Mouse (Mus musculus) heart, embryonic 13.5 days (tissue): Measurements from ENCODE around the gene Cytip. TPM values are rescaled to one million over a fixed set of nuclear protein-coding genes. Genes with fewer than 3 reads are reported as not detected.
"Not testable (repeated sequence)": the region's sequence is repeated elsewhere in the genome, so short reads cannot be mapped to it uniquely, and the experiment has no call there.

ENCODE experiments used
- ATAC-seq: fragments of 200-750 bp; cut with Nextera tagmentation; 2 replicates; pipeline ENCODE4 v1.8.0; 2017; ENCODE audit warnings: moderate TSS enrichment; ENCODE audit not compliant: insufficient number of reproducible peaks, low FRiP score, low TSS enrichment; ENCODE audit errors: extremely low read depth
- H3K27ac ChIP-seq: fragments of 300-500 bp; sonication (generic); replicated peaks from 2 replicates; pipeline ENCODE4 v1.5.1; 2015; ENCODE audit warnings: moderate library complexity, mild to moderate bottlenecking, inconsistent platforms
- H3K27me3 ChIP-seq: fragments of 300-500 bp; sonication (generic); replicated peaks from 2 replicates; pipeline ENCODE4 v1.6.1; 2015; ENCODE audit warnings: mild to moderate bottlenecking, inconsistent platforms
- H3K36me3 ChIP-seq: fragments of 300-500 bp; sonication (generic); 2 replicates; pipeline ENCODE4 v1.6.1; 2015; ENCODE audit warnings: mild to moderate bottlenecking, inconsistent platforms
- H3K4me1 ChIP-seq: fragments of 300-500 bp; sonication (generic); 2 replicates; pipeline ENCODE4 v1.6.1; 2015; ENCODE audit warnings: inconsistent platforms
- H3K4me2 ChIP-seq: fragments of 300-500 bp; sonication (generic); 2 replicates; pipeline ENCODE4 v1.6.1; 2015; ENCODE audit warnings: inconsistent platforms, mild to moderate bottlenecking, moderate library complexity
- H3K4me3 ChIP-seq: fragments of 300-500 bp; sonication (generic); 2 replicates; pipeline ENCODE4 v1.5.1; 2015; ENCODE audit warnings: moderate library complexity, mild to moderate bottlenecking, inconsistent platforms
- H3K9ac ChIP-seq: fragments of 300-500 bp; sonication (generic); 2 replicates; pipeline ENCODE4 v1.6.1; 2015; ENCODE audit warnings: inconsistent platforms, mild to moderate bottlenecking, moderate library complexity
- H3K9me3 ChIP-seq: fragments of 300-500 bp; sonication (generic); 2 replicates; pipeline ENCODE4 v1.6.1; 2016; ENCODE audit warnings: inconsistent platforms
- WGBS: fragments of 180-500 bp; shearing (Covaris S2); methylation state at CpG from one replicate; pipeline ENCODE4 v1.1.7; 2015; ENCODE audit warnings: mixed read lengths; 5-methylcytosine and 5-hydroxymethylcytosine counted together
- polyA plus RNA-seq: library from polyadenylated mRNA; unstranded; fragments of >200 nt; fragmentation: Nextera tagmentation; extraction: Ambion mirVana; gene quantifications from 2 replicates; pipeline ENCODE4 v1.2.1, GENCODE M21; 2015

Gene Cytip
- polyA plus RNA-seq, 1 experiment from 2014 or later: 1.1 TPM

DNA sequence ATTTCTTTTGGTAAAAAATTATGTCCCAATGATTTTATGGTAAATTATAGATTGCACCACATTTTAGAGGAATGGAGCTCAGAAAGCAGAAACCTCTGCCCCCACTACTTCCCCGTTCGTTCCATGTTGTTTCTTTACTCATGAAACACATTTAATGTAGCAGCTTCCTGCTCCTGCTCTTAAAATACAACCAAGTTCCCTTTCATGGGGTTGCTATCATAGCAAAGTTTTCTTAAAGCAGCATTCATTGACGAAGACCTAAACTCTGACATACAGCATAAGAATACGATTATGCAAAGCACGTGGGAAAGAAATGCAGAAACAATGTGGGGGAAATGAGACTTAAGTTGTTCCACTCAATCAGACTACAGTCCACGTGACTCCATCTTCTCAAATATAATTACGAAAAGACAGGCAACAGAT is 45.3 kb downstream of the Cytip start:
- ATAC-seq: no peak
- Histone ChIP-seq H3K9me3 (no peaks in the 10 kb centered on the region), H3K36me3 (no peaks in the 10 kb centered on the region), H3K9ac (no peak overlapping the region), H3K27me3 (no peaks in the 10 kb centered on the region), H3K4me2 (no peak overlapping the region), H3K4me1 (peaks cover 2% of the 10 kb centered on the region; the same call in 1 of the 2 replicates), H3K27ac (no peak overlapping the region), H3K4me3 (no peak overlapping the region)
- 80% methylated on average over 7 of the region's 7 CpGs for WGBS

- H3K4me1 ChIP-seq: no peaks in the 10 kb centered on the region
- ATAC-seq: no peak
- WGBS: 80% methylated on average over 5 of the region's 5 CpGs
Observed at GRCm38 (mm10) chr2:58146572-58146971, 48.8 kb downstream of the Cytip start.

DNA sequence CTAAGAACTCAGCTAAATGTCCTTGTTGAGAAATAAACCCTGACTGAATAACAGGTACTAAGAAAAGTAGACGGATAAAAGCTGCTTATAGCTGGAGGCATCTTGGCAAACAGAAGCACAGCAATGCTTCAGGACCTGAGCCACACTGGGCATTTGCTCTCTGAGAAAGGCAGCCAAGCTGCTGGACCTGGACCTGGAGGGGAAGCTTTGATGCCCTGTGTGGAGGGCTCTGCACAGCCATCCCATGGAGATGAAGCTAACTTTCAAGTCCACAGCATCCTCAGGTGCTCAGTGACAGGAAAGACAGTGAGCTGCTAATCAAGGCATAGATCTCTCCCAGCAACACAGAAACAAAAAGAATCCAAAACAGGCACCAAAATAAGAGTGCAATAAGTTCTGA is 54.8 kb downstream of the Cytip start:
- Histone ChIP-seq H3K27me3 (no peaks in the 10 kb centered on the region), H3K9me3 (no peaks in the 10 kb centered on the region), H3K36me3 (no peaks in the 10 kb centered on the region), H3K9ac (no peak overlapping the region), H3K4me1 (no peaks in the 10 kb centered on the region), H3K4me2 (no peak overlapping the region), H3K4me3 (no peak overlapping the region), H3K27ac (no peak overlapping the region)
- no peak for ATAC-seq
- WGBS: 68% methylated on average over 1 of the region's 1 CpGs

More at GRCm38 (mm10) chr2:58146572-58146971, 48.8 kb downstream of the Cytip start:
- no peak overlapping the region for H3K4me3 ChIP-seq
- H3K27ac ChIP-seq: no peak overlapping the region
- H3K4me2 ChIP-seq: no peak overlapping the region
- H3K9ac ChIP-seq: no peak overlapping the region
- H3K27me3 ChIP-seq: no peaks in the 10 kb centered on the region
- no peaks in the 10 kb centered on the region for H3K36me3 ChIP-seq
- no peaks in the 10 kb centered on the region for H3K9me3 ChIP-seq

GRCm38 (mm10) chr2:58138611-58139010 is 56.7 kb downstream of the Cytip start:
- H3K4me1 ChIP-seq: no peaks in the 10 kb centered on the region
- no peaks in the 10 kb centered on the region for H3K36me3 ChIP-seq
- no peak overlapping the region for H3K4me2 ChIP-seq
- H3K27ac ChIP-seq: no peak overlapping the region
- no peaks in the 10 kb centered on the region for H3K9me3 ChIP-seq
- 73% methylated on average over 5 of the region's 5 CpGs for WGBS
- no peak overlapping the region for H3K9ac ChIP-seq
- H3K27me3 ChIP-seq: no peaks in the 10 kb centered on the region
- no peak overlapping the region for H3K4me3 ChIP-seq
- ATAC-seq: no peak

DNA sequence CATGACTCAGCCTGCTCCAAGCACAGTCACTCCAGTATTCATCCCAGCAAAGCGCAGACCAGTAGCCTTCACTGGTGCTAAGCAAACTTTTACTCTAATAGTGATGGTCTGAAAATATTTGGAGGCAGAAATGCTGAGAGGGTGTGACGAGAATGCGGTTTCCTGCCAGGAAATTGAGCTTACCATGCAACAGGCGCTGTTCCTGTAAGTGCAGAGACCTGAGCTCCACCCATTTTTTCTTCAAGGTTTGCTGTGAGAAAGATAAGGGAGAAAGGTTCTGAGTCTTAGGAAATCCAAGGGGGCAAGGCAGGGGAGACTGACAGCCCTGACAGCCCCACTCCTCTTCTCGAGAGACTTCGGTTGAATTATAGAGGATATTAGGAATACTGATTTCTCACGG is 57.7 kb downstream of the Cytip start:
- H3K27ac ChIP-seq: no peak overlapping the region
- ATAC-seq: no peak
- H3K4me1 ChIP-seq: no peaks in the 10 kb centered on the region
- no peak overlapping the region for H3K4me3 ChIP-seq
- no peak overlapping the region for H3K9ac ChIP-seq
- 69% methylated on average over 7 of the region's 7 CpGs for WGBS
- H3K36me3 ChIP-seq: no peaks in the 10 kb centered on the region
- no peaks in the 10 kb centered on the region for H3K9me3 ChIP-seq
- no peaks in the 10 kb centered on the region for H3K27me3 ChIP-seq
- H3K4me2 ChIP-seq: no peak overlapping the region

DNA sequence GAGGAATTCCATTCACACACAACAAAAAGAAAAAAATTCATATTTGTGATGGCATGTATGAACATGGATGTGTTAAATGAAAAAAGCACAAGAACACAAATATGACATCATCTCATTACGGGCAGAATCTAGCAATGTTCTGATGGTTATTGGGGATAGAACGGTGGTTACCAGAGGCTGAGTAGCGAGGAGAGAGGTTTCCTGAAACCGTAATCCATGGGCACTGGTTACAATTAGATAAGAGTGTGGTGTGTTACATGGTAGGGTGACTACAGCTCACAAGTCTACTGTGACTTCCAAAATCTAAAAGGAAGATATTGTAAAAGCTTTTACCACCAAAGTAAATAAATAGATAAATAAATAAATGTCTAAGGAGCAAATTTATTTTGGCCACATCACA is 58.8 kb downstream of the Cytip start:
- no peak overlapping the region for H3K9ac ChIP-seq
- H3K4me3 ChIP-seq: no peak overlapping the region
- 81% methylated on average over 4 of the region's 4 CpGs for WGBS
- no peaks in the 10 kb centered on the region for H3K27me3 ChIP-seq
- no peak for ATAC-seq
- H3K27ac ChIP-seq: no peak overlapping the region
- H3K4me1 ChIP-seq: no peaks in the 10 kb centered on the region
- no peak overlapping the region for H3K4me2 ChIP-seq
- no peaks in the 10 kb centered on the region for H3K9me3 ChIP-seq
- no peaks in the 10 kb centered on the region for H3K36me3 ChIP-seq

DNA sequence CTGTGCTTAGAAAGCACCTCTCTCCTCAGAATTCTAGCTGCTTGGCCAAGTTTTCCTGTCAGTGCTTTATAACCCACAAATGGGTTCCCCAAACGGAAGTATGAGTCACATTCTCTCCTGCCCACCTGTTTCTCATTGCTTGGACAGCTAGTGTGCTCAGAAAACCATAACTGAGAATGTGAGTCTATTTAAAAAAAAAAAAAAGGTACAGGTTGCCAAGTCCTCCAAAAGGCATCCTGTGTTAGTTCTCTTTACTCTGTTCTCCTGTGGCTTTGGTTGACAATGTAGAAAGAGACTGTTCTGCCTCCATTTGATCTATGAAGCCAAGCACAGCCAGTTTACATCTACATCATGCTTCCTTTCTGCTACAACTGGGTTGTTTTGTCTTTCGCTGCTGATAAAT is 60.3 kb downstream of the Cytip start:
- Histone ChIP-seq H3K9ac (no peak overlapping the region), H3K4me1 (no peaks in the 10 kb centered on the region), H3K27me3 (no peaks in the 10 kb centered on the region), H3K36me3 (no peaks in the 10 kb centered on the region), H3K4me3 (no peak overlapping the region), H3K9me3 (no peaks in the 10 kb centered on the region), H3K4me2 (no peak overlapping the region), H3K27ac (no peak overlapping the region)
- no peak for ATAC-seq
- WGBS: 67% methylated on average over 2 of the region's 2 CpGs

DNA sequence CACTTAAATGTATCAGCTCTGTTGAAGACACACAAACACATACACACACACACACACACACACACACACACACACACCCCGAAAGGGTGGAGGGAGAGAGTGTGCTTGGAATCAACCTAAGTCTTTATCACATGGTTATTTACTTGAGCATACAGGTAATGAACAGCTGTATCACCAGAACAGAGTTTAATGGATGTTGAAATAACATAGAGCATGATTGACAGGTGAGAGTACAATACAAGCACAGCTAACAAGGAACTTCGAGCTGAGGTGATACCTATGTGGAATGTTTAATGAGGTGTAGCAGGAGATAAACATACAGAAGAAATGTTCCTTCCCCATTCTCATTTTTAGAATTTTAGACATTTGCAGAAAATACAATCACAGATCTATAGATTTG is 62.7 kb downstream of the Cytip start:
- H3K4me3 ChIP-seq: no peak overlapping the region
- ATAC-seq: no peak
- H3K27me3 ChIP-seq: no peaks in the 10 kb centered on the region
- no peak overlapping the region for H3K9ac ChIP-seq
- no peaks in the 10 kb centered on the region for H3K4me1 ChIP-seq
- no peak overlapping the region for H3K27ac ChIP-seq
- WGBS: 61% methylated on average over 2 of the region's 2 CpGs
- H3K4me2 ChIP-seq: no peak overlapping the region
- H3K9me3 ChIP-seq: no peaks in the 10 kb centered on the region
- H3K36me3 ChIP-seq: no peaks in the 10 kb centered on the region

- no peaks in the 10 kb centered on the region for H3K36me3 ChIP-seq
- no peaks in the 10 kb centered on the region for H3K4me1 ChIP-seq
- H3K27ac ChIP-seq: no peak overlapping the region
- no peak overlapping the region for H3K9ac ChIP-seq
- H3K4me2 ChIP-seq: no peak overlapping the region
- no peak overlapping the region for H3K4me3 ChIP-seq
- H3K9me3 ChIP-seq: no peaks in the 10 kb centered on the region
- WGBS: 70% methylated on average over 5 of the region's 5 CpGs
- ATAC-seq: no peak
- H3K27me3 ChIP-seq: no peaks in the 10 kb centered on the region
Observed at GRCm38 (mm10) chr2:58129903-58130302, 65.4 kb downstream of the Cytip start.

DNA sequence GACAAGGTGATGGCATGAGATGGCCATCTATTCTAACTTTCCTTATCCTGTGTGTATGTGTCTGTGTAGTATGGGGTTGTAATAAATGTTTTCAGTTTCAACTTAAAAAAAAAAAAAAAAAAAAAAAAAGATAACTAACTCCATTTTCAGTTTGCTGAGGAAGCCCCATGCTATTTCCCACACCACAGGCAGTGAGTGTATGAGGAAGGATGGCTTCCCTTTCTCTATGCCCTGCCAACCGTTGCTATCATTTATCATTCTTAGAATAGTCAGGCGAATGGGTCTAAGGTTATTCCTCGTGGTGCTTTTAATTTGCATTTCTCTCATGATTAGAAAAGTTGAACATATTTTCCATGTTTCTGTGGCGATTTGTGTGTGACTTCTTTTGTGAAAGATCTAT is 84.2 kb downstream of the Cytip start:
- H3K9me3 ChIP-seq: no peaks in the 10 kb centered on the region
- no peak overlapping the region for H3K4me2 ChIP-seq
- no peak overlapping the region for H3K4me3 ChIP-seq
- H3K4me1 ChIP-seq: no peaks in the 10 kb centered on the region
- ATAC-seq: no peak
- no peak overlapping the region for H3K27ac ChIP-seq
- H3K36me3 ChIP-seq: no peaks in the 10 kb centered on the region
- no peak overlapping the region for H3K9ac ChIP-seq
- 65% methylated on average over 4 of the region's 4 CpGs for WGBS
- H3K27me3 ChIP-seq: no peaks in the 10 kb centered on the region

DNA sequence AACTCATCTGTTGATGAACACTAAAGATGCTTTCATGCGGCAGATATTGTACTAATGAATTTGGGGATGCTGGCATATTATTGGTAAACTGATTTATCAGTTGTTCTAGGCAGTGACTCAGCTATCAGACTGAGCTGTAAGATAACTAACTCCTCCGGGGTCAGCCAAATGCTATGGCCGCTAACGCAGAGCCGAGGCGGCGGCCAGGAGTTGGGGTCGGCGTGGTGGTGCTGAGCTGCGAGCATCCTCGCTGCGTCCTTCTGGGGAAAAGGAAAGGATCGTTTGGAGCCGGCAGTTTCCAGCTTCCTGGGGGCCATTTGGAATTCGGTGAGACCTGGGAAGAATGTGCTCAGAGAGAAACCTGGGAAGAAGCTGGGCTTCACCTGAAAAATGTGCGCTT is 87.4 kb downstream of the Cytip start:
- H3K4me2 ChIP-seq, H3K36me3 ChIP-seq, H3K9ac ChIP-seq, H3K4me3 ChIP-seq, H3K27me3 ChIP-seq, H3K27ac ChIP-seq, H3K9me3 ChIP-seq, H3K4me1 ChIP-seq, ATAC-seq: not testable (repeated sequence)
- WGBS: 70% methylated on average over 16 of the region's 16 CpGs

- H3K27me3 ChIP-seq: no peaks in the 10 kb centered on the region
- 78% methylated on average over 6 of the region's 6 CpGs for WGBS
- ATAC-seq: no peak
Observed at GRCm38 (mm10) chr2:58107046-58107445, 88.3 kb downstream of the Cytip start.

More at GRCm38 (mm10) chr2:58107046-58107445, 88.3 kb downstream of the Cytip start:
- no peaks in the 10 kb centered on the region for H3K36me3 ChIP-seq
- no peaks in the 10 kb centered on the region for H3K9me3 ChIP-seq
- no peak overlapping the region for H3K4me3 ChIP-seq
- H3K9ac ChIP-seq: no peak overlapping the region
- no peak overlapping the region for H3K27ac ChIP-seq
- no peak overlapping the region for H3K4me2 ChIP-seq
- no peaks in the 10 kb centered on the region for H3K4me1 ChIP-seq
